In genomic region chr10:21220795-21221194, GRCm38 (mm10) we compare ENCODE assay signal across 27 mouse cellular contexts.
DNase-seq lines count a peak whose midpoint lies in the region; ATAC-seq and TF ChIP-seq lines count a peak whose summit lies in the region.
"Had no signal": no experiment of that assay in that cellular context is flagged by ENCODE, and none has a peak within 500 bp of the region (broad histone marks: within the 10 kb centered on the region; RNA-seq: fewer than 3 reads in every experiment).

No protein-coding gene starts in this region.

- H3K36me3 ChIP-seq in MEL (ENCODE audit: control insufficient read depth in 1 of 2, insufficient read depth in 2 of 2, low read length in 2 of 2), result peaks cover 0 to 54% of the 10 kb centered on the region in 2 experiments; a peak in 2 of 4 replicates
- no peaks in the 10 kb centered on the region for H3K36me3 ChIP-seq in liver, embryonic 13.5 days
- no peaks in the 10 kb centered on the region for H3K36me3 ChIP-seq in liver, embryonic 16.5 days (ENCODE audit: control insufficient read depth, insufficient read depth)
- no peaks in the 10 kb centered on the region for H3K36me3 ChIP-seq in stomach, postnatal 0 days (ENCODE audit: control insufficient read depth, insufficient read depth, low read length)
- H3K36me3 ChIP-seq: embryonic facial prominence, embryonic 10.5 days; embryonic facial prominence, embryonic 13.5 days; forebrain, embryonic 12.5 days; forebrain, embryonic 15.5 days; heart, embryonic 10.5 days; heart, embryonic 13.5 days; hindbrain, embryonic 12.5 days; hindbrain, embryonic 15.5 days had no signal

- H3K9ac ChIP-seq in MEL (ENCODE audit: control insufficient read depth, low read depth, low read length, poor library complexity, severe bottlenecking), result peak overlapping the region; percentile 64
- no peak overlapping the region for H3K9ac ChIP-seq in liver, embryonic 13.5 days
- no peak overlapping the region for H3K9ac ChIP-seq in liver, embryonic 16.5 days (ENCODE audit: low read depth, low read length)
- H3K9ac ChIP-seq in stomach, postnatal 0 days (ENCODE audit: low read length), result no peak overlapping the region
- H3K9ac ChIP-seq: embryonic facial prominence, embryonic 13.5 days; forebrain, embryonic 12.5 days; forebrain, embryonic 15.5 days; heart, embryonic 13.5 days; hindbrain, embryonic 12.5 days; hindbrain, embryonic 15.5 days had no signal

- H3K79me2 ChIP-seq in MEL (ENCODE audit: control insufficient read depth, insufficient read depth, low read length, poor library complexity), result no peaks in the 10 kb centered on the region; the same call in 1 of the 2 replicates

- H3K9me3 ChIP-seq in MEL (replicated peaks; ENCODE audit: insufficient read depth, low read length), result no peaks in the 10 kb centered on the region
- H3K9me3 ChIP-seq in liver, embryonic 13.5 days (replicated peaks), result no peaks in the 10 kb centered on the region
- H3K9me3 ChIP-seq in liver, embryonic 16.5 days (replicated peaks; ENCODE audit: control insufficient read depth, low read length), result 0 out of 2 replicates have a peak, but pooled peaks cover 2% of the 10 kb centered on the region
- no peaks in the 10 kb centered on the region for H3K9me3 ChIP-seq in stomach, postnatal 0 days (ENCODE audit: control insufficient read depth, low read length)
- H3K9me3 ChIP-seq: embryonic facial prominence, embryonic 13.5 days; forebrain, embryonic 15.5 days; heart, embryonic 10.5 days; heart, embryonic 13.5 days; hindbrain, embryonic 15.5 days had no signal

- H3K4me3 ChIP-seq in MEL (ENCODE audit: control insufficient read depth in 1 of 2, insufficient read depth in 1 of 2, low read depth in 2 of 2, low read length in 2 of 2), result peak overlapping the region in 1 of 2 experiments; percentile 7; a peak in 3 of 4 replicates
- H3K4me3 ChIP-seq in liver, embryonic 13.5 days (replicated peaks), result no peak overlapping the region
- H3K4me3 ChIP-seq in liver, embryonic 16.5 days (ENCODE audit: low read depth, low read length), result no peak overlapping the region
- no peak overlapping the region for H3K4me3 ChIP-seq in stomach, postnatal 0 days (ENCODE audit: low read depth, low read length)
- H3K4me3 ChIP-seq: embryonic facial prominence, embryonic 10.5 days; embryonic facial prominence, embryonic 13.5 days; erythroblast, embryonic 14.5 days; forebrain, embryonic 12.5 days; forebrain, embryonic 15.5 days; heart, adult 2 months; heart, embryonic 10.5 days; heart, embryonic 13.5 days; hindbrain, embryonic 12.5 days; hindbrain, embryonic 15.5 days had no signal

- H3K27ac ChIP-seq in MEL (ENCODE audit: control insufficient read depth, low read depth, low read length), result peak overlapping the region; percentile 100
- peak overlapping the region; percentile 86 for H3K27ac ChIP-seq in liver, embryonic 13.5 days
- peak overlapping the region; percentile 58 for H3K27ac ChIP-seq in liver, embryonic 16.5 days (ENCODE audit: low read length)
- no peak overlapping the region for H3K27ac ChIP-seq in stomach, postnatal 0 days (replicated peaks)
- H3K27ac ChIP-seq: embryonic facial prominence, embryonic 10.5 days; embryonic facial prominence, embryonic 13.5 days; forebrain, embryonic 12.5 days; forebrain, embryonic 15.5 days; heart, adult 2 months; heart, embryonic 10.5 days; heart, embryonic 13.5 days; hindbrain, embryonic 12.5 days; hindbrain, embryonic 15.5 days had no signal

- H3K4me1 ChIP-seq in MEL (ENCODE audit: control insufficient read depth in 1 of 2, insufficient read depth in 2 of 2, low read length in 2 of 2), result peaks cover 42 to 45% of the 10 kb centered on the region in 2 experiments
- H3K4me1 ChIP-seq in liver, embryonic 13.5 days (replicated peaks), result peaks cover 37% of the 10 kb centered on the region
- peaks cover 18% of the 10 kb centered on the region for H3K4me1 ChIP-seq in liver, embryonic 16.5 days (ENCODE audit: control insufficient read depth, low read depth, low read length)
- no peaks in the 10 kb centered on the region for H3K4me1 ChIP-seq in stomach, postnatal 0 days (replicated peaks; ENCODE audit: control insufficient read depth, insufficient read depth)
- H3K4me1 ChIP-seq: embryonic facial prominence, embryonic 10.5 days; embryonic facial prominence, embryonic 13.5 days; forebrain, embryonic 12.5 days; forebrain, embryonic 15.5 days; heart, embryonic 10.5 days; heart, embryonic 13.5 days; hindbrain, embryonic 12.5 days; hindbrain, embryonic 15.5 days had no signal

- TF ChIP-seq EP300 in MEL (IDR thresholded peaks at IDR 0.05; ENCODE audit: low read depth in 1 of 2, low read length in 2 of 2), result peak in 1 of 2 experiments; percentile 26; a peak in 1 of 4 replicates
- TF ChIP-seq EP300 in stomach, postnatal 0 days (optimal IDR thresholded peaks at IDR 0.05), result no peak

- TF ChIP-seq CTCF in MEL (IDR thresholded peaks at IDR 0.05 in 2 of 3, conservative IDR thresholded peaks at IDR 0.05 in 1 of 3; ENCODE audit: control insufficient read depth in 1 of 3, insufficient read depth in 1 of 3, low read depth in 2 of 3, low read length in 3 of 3, poor library complexity in 1 of 3, severe bottlenecking in 1 of 3), result no peak
- no peak for TF ChIP-seq CTCF in stomach, postnatal 0 days (IDR thresholded peaks at IDR 0.05; ENCODE audit: low read depth)

- no peaks in the 10 kb centered on the region for H3K27me3 ChIP-seq in MEL (ENCODE audit: control insufficient read depth in 1 of 2, insufficient read depth in 2 of 2, low read length in 2 of 2)
- H3K27me3 ChIP-seq in liver, embryonic 13.5 days, result no peaks in the 10 kb centered on the region
- H3K27me3 ChIP-seq in liver, embryonic 16.5 days (ENCODE audit: control insufficient read depth, insufficient read depth, low read depth, low read length), result no peaks in the 10 kb centered on the region
- H3K27me3 ChIP-seq in stomach, postnatal 0 days (ENCODE audit: control insufficient read depth, insufficient read depth, low read length), result no peaks in the 10 kb centered on the region
- H3K27me3 ChIP-seq: embryonic facial prominence, embryonic 13.5 days; forebrain, embryonic 12.5 days; forebrain, embryonic 15.5 days; heart, embryonic 13.5 days; hindbrain, embryonic 12.5 days; hindbrain, embryonic 15.5 days; Patski had no signal

- WGBS in liver, embryonic 13.5 days (ENCODE audit: insufficient replicate concordance), result 66% methylated on average over 3 of the region's 3 CpGs
- WGBS in liver, embryonic 16.5 days (ENCODE audit: insufficient replicate concordance), result 68% methylated on average over 3 of the region's 3 CpGs
- WGBS in stomach, postnatal 0 days, result 95% methylated on average over 3 of the region's 3 CpGs

- intact Hi-C loops in heart, postnatal 25 days (cut with DNase I), result no loop called here

- TF ChIP-seq RAD21 in MEL (IDR thresholded peaks at IDR 0.05; ENCODE audit: low read depth, low read length), result no peak

- H3K4me2 ChIP-seq in liver, embryonic 13.5 days, result no peak overlapping the region
- no peak overlapping the region for H3K4me2 ChIP-seq in liver, embryonic 16.5 days (ENCODE audit: low read depth, low read length)
- no peak overlapping the region for H3K4me2 ChIP-seq in stomach, postnatal 0 days (replicated peaks; ENCODE audit: low read depth)
- H3K4me2 ChIP-seq: embryonic facial prominence, embryonic 13.5 days; forebrain, embryonic 12.5 days; forebrain, embryonic 15.5 days; heart, embryonic 13.5 days; hindbrain, embryonic 12.5 days; hindbrain, embryonic 15.5 days had no signal

- DNase-seq in heart, adult 11 months, result peak; percentile 41
- no peak for DNase-seq in heart, postnatal 25 days (ENCODE audit: low spot score)
- peak; percentile 75 for DNase-seq in MEL (ENCODE audit: low read depth, low spot score)
- DNase-seq in liver, embryonic 13.5 days, result no peak
- no peak for DNase-seq in stomach, postnatal 0 days (ENCODE audit: low spot score)
- DNase-seq in adrenal gland, postnatal 10 days, result no peak
- no peak for DNase-seq in lung, postnatal 36 days
- DNase-seq: adrenal gland, adult 2 months; adrenal gland, postnatal 25 days; cerebellum, adult 11-12 months; cerebellum, adult 8-10 months; cerebellum, postnatal 10 days; cerebellum, postnatal 36 days; gastrocnemius, postnatal 25 days; heart, adult 2 months; heart, postnatal 14 days had no signal

- ATAC-seq in liver, embryonic 13.5 days (ENCODE audit: low read depth), result no peak
- no peak for ATAC-seq in liver, embryonic 16.5 days (ENCODE audit: low read depth)
- no peak for ATAC-seq in stomach, postnatal 0 days (ENCODE audit: low FRiP score, low TSS enrichment)
- ATAC-seq: forebrain, embryonic 15.5 days; Patski had no signal

- no peak for TF ChIP-seq POLR2A in MEL (IDR thresholded peaks at IDR 0.05; ENCODE audit: control insufficient read depth in 1 of 2, insufficient read depth in 1 of 2, low read depth in 1 of 2, low read length in 2 of 2, poor library complexity in 1 of 2)

TF ChIP-seq in MEL, 35 proteins besides CTCF, POLR2A, EP300 and RAD21 (continues in another document):
- TF ChIP-seq POLR2AphosphoS5 (IDR thresholded peaks at IDR 0.05; ENCODE audit: borderline replicate concordance, low read depth, low read length) (peak; percentile 86; the same call in 1 of the 2 replicates), ETS1 (IDR thresholded peaks at IDR 0.05; ENCODE audit: low read depth, low read length) (peak; percentile 36; the same call in 1 of the 2 replicates), NELFE (IDR thresholded peaks at IDR 0.05; ENCODE audit: low read depth, low read length) (no peak), MAZ (IDR thresholded peaks at IDR 0.05; ENCODE audit: low read depth, low read length) (no peak), TBP (IDR thresholded peaks at IDR 0.05; ENCODE audit: low read depth, low read length) (no peak), CHD1 (IDR thresholded peaks at IDR 0.05; ENCODE audit: low read depth, low read length) (peak; percentile 70; the same call in 1 of the 2 replicates), MAX (IDR thresholded peaks at IDR 0.05; ENCODE audit: low read length) (peak; percentile 41; the same call in 1 of the 2 replicates), CHD2 (IDR thresholded peaks at IDR 0.05; ENCODE audit: low read length) (0 out of 2 replicates have a peak, but pooled peaks have one; percentile 7), GABPA (IDR thresholded peaks at IDR 0.05; ENCODE audit: low read depth, low read length) (no peak), GATA1 (IDR thresholded peaks at IDR 0.05; ENCODE audit: low read depth, low read length) (peak; percentile 37; the same call in 1 of the 2 replicates), ELF1 (IDR thresholded peaks at IDR 0.05; ENCODE audit: low read depth, low read length) (no peak), MXI1 (IDR thresholded peaks at IDR 0.05; ENCODE audit: low read depth, low read length) (no peak), SIN3A (IDR thresholded peaks at IDR 0.05; ENCODE audit: low read length) (no peak), POLR2AphosphoS2 (IDR thresholded peaks at IDR 0.05; ENCODE audit: low read length) (no peak; the same call in 1 of the 2 replicates), TAL1 (IDR thresholded peaks at IDR 0.05; ENCODE audit: low read length) (no peak), HCFC1 (IDR thresholded peaks at IDR 0.05; ENCODE audit: low read depth, low read length) (peak; percentile 16; the same call in 1 of the 2 replicates), MYC (IDR thresholded peaks at IDR 0.05; ENCODE audit: low read depth, low read length) (no peak), TCF12 (IDR thresholded peaks at IDR 0.05; ENCODE audit: low read depth, low read length) (peak; percentile 42; the same call in 1 of the 2 replicates)

Comparison
In these comparisons a context has a peak if more than half of its experiments do, and no peak if none do; other contexts are left out.
1. DNase-seq: peak in heart, adult 11 months (single experiment) and MEL (single experiment); none in heart, postnatal 25 days (single experiment), liver, embryonic 13.5 days (single experiment), stomach, postnatal 0 days (single experiment), adrenal gland, postnatal 10 days (single experiment) and lung, postnatal 36 days (single experiment).